Mouse (Mus musculus) brain, embryonic 14.5 days (tissue): ENCODE measurements around the gene Usp37.

Source experiments
- CTCF ChIP-seq: fragments of 200-500 bp; IDR thresholded peaks from 2 replicates; pipeline ENCODE4 v1.5.1; 2012; ENCODE audit warnings: inconsistent platforms, mild to moderate bottlenecking, moderate library complexity, borderline replicate concordance; ENCODE audit not compliant: insufficient read depth, insufficient read length; ENCODE audit errors: extremely low read depth
- POLR2A ChIP-seq: fragments of 200-500 bp; IDR thresholded peaks from 2 replicates; pipeline ENCODE4 v1.6.1; 2012; ENCODE audit warnings: mild to moderate bottlenecking, inconsistent platforms, borderline replicate concordance; ENCODE audit not compliant: poor library complexity, insufficient read depth, insufficient read length, severe bottlenecking; ENCODE audit errors: extremely low read depth

DNA sequence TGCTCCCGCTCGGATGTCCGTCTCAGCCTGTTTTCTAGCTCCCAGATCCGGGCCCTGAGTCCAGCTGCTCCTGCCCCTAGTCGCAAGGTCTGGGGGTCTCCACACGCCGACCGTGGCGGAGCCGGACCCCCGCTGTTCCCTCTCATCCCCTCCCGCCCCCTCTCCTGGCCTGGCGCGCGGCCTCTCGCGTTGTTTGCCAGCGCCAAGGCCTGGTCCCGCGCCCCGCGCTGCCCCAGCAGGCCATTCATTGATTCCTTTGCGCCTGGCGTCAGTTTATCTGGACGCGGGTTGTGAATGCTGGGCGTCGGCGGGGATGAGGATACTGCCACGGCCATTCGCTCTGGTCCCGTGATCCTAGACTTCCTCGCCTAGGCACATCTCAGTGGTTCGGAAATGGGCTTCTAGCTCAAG is 37.6 kb downstream of the Usp37 start:
- TF ChIP-seq POLR2A (peak; percentile 41; the same call in 1 of the 2 replicates), CTCF (no peak)
